14 mouse cellular contexts compared by ENCODE assay signal in the genomic region with DNA sequence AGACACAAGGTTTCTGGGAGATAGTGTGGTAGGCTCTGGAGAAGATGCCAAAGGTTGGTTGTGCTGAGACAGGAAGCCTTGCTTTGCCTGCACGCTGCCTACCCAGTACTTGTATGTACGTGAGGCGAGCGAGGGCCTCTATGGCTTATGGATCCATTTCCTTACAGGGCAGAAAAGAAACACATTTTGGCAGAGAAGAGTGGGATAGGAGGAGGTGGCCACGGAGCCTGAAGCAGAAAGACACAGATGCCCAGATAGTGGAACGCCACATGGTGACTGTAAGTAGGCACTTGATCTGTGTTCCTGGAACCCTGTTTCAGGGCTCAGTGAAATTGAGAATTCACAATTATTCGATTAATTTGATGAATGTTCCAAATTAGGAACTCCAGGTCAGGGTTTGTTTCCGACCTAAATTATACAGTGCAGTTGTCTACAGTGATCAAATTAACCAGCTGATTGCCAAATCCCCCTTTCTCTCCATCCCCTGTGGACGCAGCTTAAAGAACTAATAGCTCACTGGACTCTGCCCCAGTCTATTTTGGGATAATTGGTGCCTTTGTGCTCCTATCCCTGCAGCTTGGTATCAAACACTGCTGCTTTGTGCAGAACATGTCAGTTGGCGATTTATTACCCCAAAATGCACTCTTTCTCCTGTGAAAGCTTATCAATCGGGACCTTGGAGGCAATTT.
A peak's percentile ranks its signal among the peaks of the same experiment; 100 is the strongest.
DNase-seq lines count a peak whose midpoint lies in the region; ATAC-seq lines count a peak whose summit lies in the region.
"Had no signal": no experiment of that assay in that cellular context is flagged by ENCODE, and none has a peak within 500 bp of the region (broad histone marks: within the 10 kb centered on the region; RNA-seq: fewer than 3 reads in every experiment).

No protein-coding gene starts in this region.

- H3K9ac ChIP-seq in forebrain, embryonic 13.5 days = no peak overlapping the region; the same call in 1 of the 2 replicates
- H3K9ac ChIP-seq in neural tube, embryonic 12.5 days = no peak overlapping the region
- H3K9ac ChIP-seq: lung, embryonic 14.5 days; stomach, embryonic 15.5 days had no signal

- no peaks in the 10 kb centered on the region for H3K36me3 ChIP-seq in forebrain, embryonic 13.5 days (ENCODE audit: poor library complexity, severe bottlenecking)
- H3K36me3 ChIP-seq in neural tube, embryonic 12.5 days = no peaks in the 10 kb centered on the region
- H3K36me3 ChIP-seq: heart, embryonic 10.5 days; stomach, embryonic 15.5 days had no signal

- H3K4me2 ChIP-seq in forebrain, embryonic 13.5 days = peak overlapping the region; percentile 35
- no peak overlapping the region for H3K4me2 ChIP-seq in neural tube, embryonic 12.5 days (replicated peaks)
- H3K4me2 ChIP-seq: lung, embryonic 14.5 days; stomach, embryonic 15.5 days had no signal

- H3K27me3 ChIP-seq in forebrain, embryonic 13.5 days = no peaks in the 10 kb centered on the region
- H3K27me3 ChIP-seq in neural tube, embryonic 12.5 days (replicated peaks) = no peaks in the 10 kb centered on the region
- H3K27me3 ChIP-seq: stomach, embryonic 15.5 days had no signal

- peak; percentile 15 for DNase-seq in embryo, embryonic 10.5 days (ENCODE audit: low spot score)
- no peak for DNase-seq in embryo, embryonic 9.5 days (ENCODE audit: extremely low spot score)
- peak; percentile 6 to 14 for DNase-seq in layer of hippocampus, postnatal 36 days
- DNase-seq in layer of hippocampus, postnatal 25 days (ENCODE audit: extremely low spot score in 1 of 2, low spot score in 1 of 2) = no peak
- DNase-seq in adrenal gland, adult 8-10 months = no peak
- DNase-seq in thymus, postnatal 10 days (ENCODE audit: low spot score in 2 of 2) = no peak
- DNase-seq: cerebellum, postnatal 25 days; kidney, postnatal 14 days; liver; lung, embryonic 14.5 days had no signal

- H3K4me1 ChIP-seq in forebrain, embryonic 13.5 days = peaks cover 35% of the 10 kb centered on the region
- H3K4me1 ChIP-seq in neural tube, embryonic 12.5 days = peaks cover 24% of the 10 kb centered on the region

- ATAC-seq in forebrain, embryonic 13.5 days = peak; percentile 79
- peak; percentile 23; the same call in 1 of the 2 replicates for ATAC-seq in neural tube, embryonic 12.5 days (ENCODE audit: low FRiP score, low read depth)

- no peaks in the 10 kb centered on the region for H3K9me3 ChIP-seq in forebrain, embryonic 13.5 days (replicated peaks)
- no peaks in the 10 kb centered on the region for H3K9me3 ChIP-seq in neural tube, embryonic 12.5 days
- H3K9me3 ChIP-seq: heart, embryonic 10.5 days; stomach, embryonic 15.5 days had no signal

- H3K27ac ChIP-seq in forebrain, embryonic 13.5 days = peak overlapping the region; percentile 76
- H3K27ac ChIP-seq in neural tube, embryonic 12.5 days = no peak overlapping the region
- H3K27ac ChIP-seq: heart, embryonic 10.5 days; stomach, embryonic 15.5 days had no signal

- no peak overlapping the region for H3K4me3 ChIP-seq in forebrain, embryonic 13.5 days
- no peak overlapping the region for H3K4me3 ChIP-seq in neural tube, embryonic 12.5 days
- H3K4me3 ChIP-seq: heart, embryonic 10.5 days; stomach, embryonic 15.5 days had no signal

- WGBS in forebrain, embryonic 13.5 days = 20% methylated on average over 11 of the region's 11 CpGs
- 48% methylated on average over 11 of the region's 11 CpGs for WGBS in neural tube, embryonic 12.5 days

Comparison
In these comparisons a context has a peak if more than half of its experiments do, and no peak if none do; other contexts are left out.
1. DNase-seq: peak in embryo, embryonic 10.5 days (single experiment) and layer of hippocampus, postnatal 36 days (2 of 2); none in embryo, embryonic 9.5 days (single experiment), layer of hippocampus, postnatal 25 days (0 of 2), adrenal gland, adult 8-10 months (single experiment) and thymus, postnatal 10 days (0 of 2).